Mouse (Mus musculus) testis, adult 2 months (tissue): ENCODE data around the gene Rnf217. TPM values are rescaled to one million over a fixed set of nuclear protein-coding genes. Genes with fewer than 3 reads are reported as not detected.

ENCODE experiments used
- H3K27ac ChIP-seq: fragments of 200-500 bp; 2 replicates; pipeline ENCODE4 v1.5.1; 2012; ENCODE audit warnings: low read depth, low read length; ENCODE audit not compliant: control insufficient read depth, insufficient read depth
- H3K27me3 ChIP-seq: fragments of 200-500 bp; 2 replicates; pipeline ENCODE4 v1.6.1; 2012; ENCODE audit warnings: mild to moderate bottlenecking, low read length, moderate library complexity; ENCODE audit not compliant: control insufficient read depth, insufficient read depth
- H3K36me3 ChIP-seq: fragments of 200-500 bp; 2 replicates; pipeline ENCODE4 v1.6.1; 2012; ENCODE audit warnings: mild to moderate bottlenecking, low read length; ENCODE audit not compliant: control insufficient read depth, insufficient read depth
- H3K4me1 ChIP-seq: fragments of 200-500 bp; 2 replicates; pipeline ENCODE4 v1.6.1; 2012; ENCODE audit warnings: low read length; ENCODE audit not compliant: control insufficient read depth, insufficient read depth
- H3K4me3 ChIP-seq: fragments of 200-500 bp; 2 replicates; pipeline ENCODE4 v1.5.1; 2012; ENCODE audit warnings: low read depth, mild to moderate bottlenecking, low read length, moderate library complexity, mixed read lengths; ENCODE audit not compliant: control insufficient read depth
- CTCF ChIP-seq: fragments of 200-500 bp; IDR thresholded peaks from 2 replicates; pipeline ENCODE4 v1.5.1; 2012; ENCODE audit warnings: low read depth, mild to moderate bottlenecking, inconsistent platforms, low read length, moderate library complexity; ENCODE audit not compliant: control insufficient read depth, insufficient read depth, insufficient replicate concordance
- POLR2A ChIP-seq: fragments of 200-500 bp; IDR thresholded peaks from 2 replicates; pipeline ENCODE4 v1.6.1; 2012; ENCODE audit warnings: low read depth, mild to moderate bottlenecking, inconsistent platforms, low read length, moderate library complexity; ENCODE audit not compliant: control insufficient read depth
- polyA plus RNA-seq: library from polyadenylated mRNA; depleted of rRNA; stranded (reverse); fragments of >200 nt; gene quantifications from 2 replicates; pipeline ENCODE4 v1.2.3, GENCODE M21; 2012

The Rnf217 gene
- polyA plus RNA-seq, 1 experiment, result 0.64 TPM

- Histone ChIP-seq H3K4me1 (no peaks in the 10 kb centered on the region), H3K27ac (no peak overlapping the region), H3K27me3 (no peaks in the 10 kb centered on the region), H3K4me3 (no peak overlapping the region), H3K36me3 (no peaks in the 10 kb centered on the region)
- TF ChIP-seq CTCF (no peak), POLR2A (no peak)
Observed at GRCm38 (mm10) chr10:31553302-31553701, 55.7 kb downstream of the Rnf217 start.

GRCm38 (mm10) chr10:31551850-31552249 lies 57.1 kb downstream of the Rnf217 start:
- Histone ChIP-seq H3K27ac (no peak overlapping the region), H3K4me1 (no peaks in the 10 kb centered on the region), H3K4me3 (no peak overlapping the region), H3K27me3 (no peaks in the 10 kb centered on the region), H3K36me3 (no peaks in the 10 kb centered on the region)
- no peak for TF ChIP-seq POLR2A
- no peak for TF ChIP-seq CTCF

GRCm38 (mm10) chr10:31551362-31551761 lies 57.6 kb downstream of the Rnf217 start:
- TF ChIP-seq CTCF, result no peak
- no peak for TF ChIP-seq POLR2A
- no peak overlapping the region for H3K27ac ChIP-seq
- no peaks in the 10 kb centered on the region for H3K4me1 ChIP-seq
- H3K36me3 ChIP-seq, result no peaks in the 10 kb centered on the region
- H3K4me3 ChIP-seq, result no peak overlapping the region
- H3K27me3 ChIP-seq, result no peaks in the 10 kb centered on the region

DNA sequence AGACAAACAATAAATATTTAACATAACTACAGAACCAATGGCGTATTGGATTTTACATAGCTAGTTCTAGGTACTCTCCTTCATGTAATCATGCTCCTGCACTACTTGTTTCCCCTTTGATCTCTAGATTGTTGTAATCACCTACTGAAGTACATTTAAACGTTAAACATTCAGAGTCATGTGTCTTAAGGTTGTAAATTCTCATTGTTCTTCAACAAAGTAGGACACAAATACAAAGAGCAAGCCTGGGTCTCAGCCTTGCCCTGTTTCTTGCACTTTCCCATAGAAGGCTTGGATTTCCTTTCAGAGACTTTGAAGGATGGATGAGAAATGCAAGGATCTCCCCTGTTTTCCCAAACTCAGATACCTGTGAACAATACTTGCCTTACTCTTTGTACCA lies 61.8 kb downstream of the Rnf217 start:
- no peaks in the 10 kb centered on the region for H3K27me3 ChIP-seq
- TF ChIP-seq POLR2A (no peak), CTCF (no peak)
- no peak overlapping the region for H3K4me3 ChIP-seq
- H3K27ac ChIP-seq, result no peak overlapping the region
- no peaks in the 10 kb centered on the region for H3K36me3 ChIP-seq
- no peaks in the 10 kb centered on the region for H3K4me1 ChIP-seq

DNA sequence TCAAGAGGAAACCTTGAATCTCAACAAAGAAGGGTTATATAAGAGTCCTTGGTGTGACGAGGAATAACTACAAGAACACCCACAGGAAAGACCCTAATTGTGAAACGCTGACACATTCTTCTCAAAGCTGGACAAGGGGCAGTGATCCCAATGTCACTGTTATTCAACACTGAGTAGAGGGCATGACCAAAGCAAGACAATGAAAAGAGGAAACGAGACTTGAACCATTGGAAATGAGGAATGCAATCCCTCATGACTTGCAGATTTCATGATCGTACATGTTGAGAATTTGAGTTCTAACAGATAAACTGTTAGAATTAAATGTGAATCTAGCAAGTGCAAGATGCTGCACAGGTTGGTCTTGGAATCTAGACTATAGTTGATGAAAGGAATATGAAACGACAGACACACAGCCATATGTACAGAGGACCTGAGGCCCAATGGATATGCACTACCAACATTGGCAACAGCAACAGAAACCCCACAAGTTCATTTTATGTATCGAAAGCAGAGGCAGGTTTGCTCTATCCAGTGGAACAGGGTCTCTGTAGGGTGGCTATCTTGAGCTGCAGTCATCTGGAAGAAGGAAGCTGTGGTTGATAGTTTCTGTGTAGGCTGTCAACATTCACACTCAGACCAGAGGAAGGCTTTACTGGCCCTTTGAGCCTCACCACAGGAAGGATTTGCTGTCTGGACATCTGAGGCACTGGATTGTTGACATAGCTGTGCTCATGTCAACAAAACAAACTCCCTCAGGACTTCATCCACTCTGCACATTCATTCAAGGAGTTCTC lies 64.6 kb downstream of the Rnf217 start:
- TF ChIP-seq CTCF (no peak), POLR2A (no peak)
- Histone ChIP-seq H3K27me3 (no peaks in the 10 kb centered on the region), H3K4me3 (no peak overlapping the region), H3K4me1 (no peaks in the 10 kb centered on the region), H3K27ac (no peak overlapping the region), H3K36me3 (no peaks in the 10 kb centered on the region)

- TF ChIP-seq POLR2A (no peak), CTCF (no peak)
- H3K4me1 ChIP-seq, result no peaks in the 10 kb centered on the region
- no peak overlapping the region for H3K27ac ChIP-seq
- no peaks in the 10 kb centered on the region for H3K36me3 ChIP-seq
- H3K4me3 ChIP-seq, result no peak overlapping the region
- H3K27me3 ChIP-seq, result no peaks in the 10 kb centered on the region
Observed at GRCm38 (mm10) chr10:31540518-31540917, 68.5 kb downstream of the Rnf217 start.

DNA sequence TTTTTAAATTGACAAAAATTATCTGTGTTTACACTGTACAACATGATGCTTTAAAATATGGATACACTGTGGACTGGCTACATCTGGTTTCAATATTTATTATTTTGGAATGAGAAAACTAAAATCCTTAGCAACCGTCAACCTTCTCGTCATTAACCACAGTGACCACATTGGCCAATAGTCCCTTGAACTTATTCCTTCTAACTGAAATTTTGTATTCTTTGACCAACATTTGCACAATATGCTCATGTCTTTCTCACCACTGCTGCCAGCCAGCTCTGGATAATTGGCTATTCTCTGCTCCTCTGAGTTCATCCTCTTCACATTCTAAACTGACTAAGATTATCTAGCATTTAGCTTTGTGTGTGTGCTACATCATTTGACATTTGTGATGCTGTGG lies 69.6 kb downstream of the Rnf217 start:
- no peaks in the 10 kb centered on the region for H3K36me3 ChIP-seq
- TF ChIP-seq POLR2A (no peak), CTCF (no peak)
- no peak overlapping the region for H3K4me3 ChIP-seq
- no peak overlapping the region for H3K27ac ChIP-seq
- H3K27me3 ChIP-seq, result no peaks in the 10 kb centered on the region
- H3K4me1 ChIP-seq, result no peaks in the 10 kb centered on the region
